Mouse (Mus musculus) lung, embryonic 14.5 days (tissue): ENCODE results near the gene Stpg1. TPM values are rescaled to one million over a fixed set of nuclear protein-coding genes. Genes with fewer than 3 reads are reported as not detected.

Experiments
- ATAC-seq: fragments of 200-750 bp; cut with Nextera tagmentation; 2 replicates; pipeline ENCODE4 v1.8.0; 2017; ENCODE audit warnings: mild to moderate bottlenecking, moderate TSS enrichment, moderate library complexity; ENCODE audit not compliant: insufficient read depth
- DNase-seq: peaks from one replicate; pipeline ENCODE4 v3.0.0-alpha.2; 2015
- H3K27ac ChIP-seq: fragments of 300-500 bp; sonication (generic); 2 replicates; pipeline ENCODE4 v1.5.1; 2014; ENCODE audit warnings: low read depth, mild to moderate bottlenecking, moderate library complexity
- H3K27me3 ChIP-seq: fragments of 300-500 bp; sonication (generic); 2 replicates; pipeline ENCODE4 v1.6.1; 2014; ENCODE audit warnings: low read length, control low read depth; ENCODE audit not compliant: insufficient read depth
- H3K36me3 ChIP-seq: fragments of 300-500 bp; sonication (generic); 2 replicates; pipeline ENCODE4 v1.6.1; 2014; ENCODE audit warnings: control low read depth; ENCODE audit not compliant: insufficient read depth
- H3K4me1 ChIP-seq: fragments of 300-500 bp; sonication (generic); 2 replicates; pipeline ENCODE4 v1.6.1; 2014; ENCODE audit warnings: antibody characterized with exemption, control low read depth; ENCODE audit not compliant: insufficient read depth
- H3K4me2 ChIP-seq: fragments of 300-500 bp; sonication (generic); 2 replicates; pipeline ENCODE4 v1.6.1; 2014; ENCODE audit warnings: mild to moderate bottlenecking
- H3K4me3 ChIP-seq: fragments of 300-500 bp; sonication (generic); 2 replicates; pipeline ENCODE4 v1.5.1; 2014; ENCODE audit warnings: low read depth, low read length
- H3K9ac ChIP-seq: fragments of 300-500 bp; sonication (generic); 2 replicates; pipeline ENCODE4 v1.6.1; 2014
- H3K9me3 ChIP-seq: fragments of 300-500 bp; sonication (generic); 2 replicates; pipeline ENCODE4 v1.6.1; 2016; ENCODE audit warnings: low read depth, low read length, control low read depth
- CTCF ChIP-seq: IDR thresholded peaks from 2 replicates; pipeline ENCODE4 v1.5.1; 2016; ENCODE audit warnings: antibody characterized with exemption, low read depth
- WGBS: fragments of 180-500 bp; shearing (Covaris S2); extraction: QIAGEN DNeasy Blood & Tissue Kit; methylation state at CpG from one replicate; pipeline ENCODE4 v1.1.7; 2014; 5-methylcytosine and 5-hydroxymethylcytosine counted together
- polyA plus RNA-seq: library from polyadenylated mRNA; unstranded; fragments of >200 nt; fragmentation: Nextera tagmentation; extraction: Ambion mirVana; gene quantifications from 2 replicates; pipeline ENCODE4 v1.2.1, GENCODE M21; 2014

Gene Stpg1
- polyA plus RNA-seq, 1 experiment from 2014 or later = 0.29 TPM

DNA sequence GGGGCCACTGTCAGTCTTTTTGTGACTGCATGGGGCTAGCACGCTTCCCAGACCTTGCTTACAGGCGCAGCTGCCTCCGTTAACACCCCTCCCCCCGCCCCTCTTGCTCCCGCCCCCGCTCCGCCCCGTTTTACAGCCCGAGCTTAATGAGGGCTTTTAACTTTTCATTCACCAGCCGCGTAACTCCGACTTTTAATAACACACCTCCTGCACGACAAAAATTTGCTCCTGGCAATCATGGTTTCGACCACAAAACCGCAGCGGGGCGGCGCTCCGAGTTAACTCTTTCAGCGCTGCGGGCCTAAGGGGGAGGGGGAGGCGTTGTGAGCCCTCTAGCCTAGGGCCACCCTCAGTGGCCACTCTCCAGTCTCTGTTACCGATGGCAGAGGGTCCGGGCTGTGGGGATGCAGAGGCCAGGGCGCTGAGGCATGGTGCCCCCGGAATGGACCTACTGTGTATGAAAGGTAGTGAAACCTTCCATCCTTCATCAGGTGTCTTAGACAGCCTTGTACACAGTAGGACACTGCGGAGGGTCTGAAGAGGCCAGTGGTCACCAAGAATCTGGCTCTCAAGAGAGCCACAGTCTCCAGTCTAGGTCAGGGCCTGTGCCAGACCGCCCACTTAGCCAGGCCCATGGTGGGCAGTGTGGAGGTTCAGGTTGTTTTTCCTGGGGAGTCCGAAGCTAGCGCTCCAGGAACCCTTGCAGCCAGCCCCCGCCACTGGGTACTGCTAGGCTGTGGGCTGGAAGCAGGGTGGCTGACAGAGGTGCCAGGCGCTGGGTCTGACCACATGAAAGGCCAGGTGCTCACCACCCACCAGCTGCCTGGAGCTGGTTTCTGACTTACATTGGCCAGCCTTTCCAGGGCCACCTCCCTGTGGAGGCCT is 75.8 kb downstream of the Stpg1 start:
- 11% methylated on average over 32 of the region's 32 CpGs for WGBS
- H3K27me3 ChIP-seq = peaks cover 54% of the 10 kb centered on the region
- H3K9ac ChIP-seq = peak overlapping the region; percentile 30
- H3K4me1 ChIP-seq = peaks cover 18% of the 10 kb centered on the region
- peak overlapping the region; percentile 59 for H3K4me2 ChIP-seq
- no peaks in the 10 kb centered on the region for H3K9me3 ChIP-seq
- H3K36me3 ChIP-seq = no peaks in the 10 kb centered on the region
- peak; percentile 69 for DNase-seq
- H3K4me3 ChIP-seq = peak overlapping the region; percentile 31
- peak overlapping the region; percentile 36; the same call in 1 of the 2 replicates for H3K27ac ChIP-seq
- TF ChIP-seq CTCF = no peak
- peak; percentile 32; the same call in 1 of the 2 replicates for ATAC-seq

DNA sequence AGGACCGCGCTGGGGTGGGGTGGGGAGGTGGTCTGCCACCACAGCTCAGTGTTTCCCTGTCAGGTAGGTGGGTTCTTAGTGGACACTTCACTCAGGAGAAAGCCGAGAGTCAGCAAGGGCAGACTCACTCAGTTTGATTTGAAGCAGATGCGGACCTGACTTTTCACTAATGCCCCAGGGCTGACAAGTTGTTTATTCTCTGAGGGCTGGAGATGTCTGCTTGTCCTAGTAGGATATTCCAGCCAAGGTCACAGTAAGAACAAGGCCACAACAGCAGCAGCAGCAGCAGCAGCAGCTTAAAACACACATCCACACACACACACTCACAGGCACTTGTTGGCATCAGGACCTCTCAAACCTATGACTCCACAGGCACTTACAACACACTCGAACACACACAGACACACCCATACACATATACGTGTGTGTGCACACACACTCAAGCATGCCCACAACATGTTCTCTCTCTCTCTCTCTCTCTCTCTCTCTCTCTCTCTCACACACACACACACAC is 76.5 kb downstream of the Stpg1 start:
- no peak for TF ChIP-seq CTCF
- Histone ChIP-seq H3K36me3 (no peaks in the 10 kb centered on the region), H3K4me2 (peak overlapping the region; percentile 20; the same call in 1 of the 2 replicates), H3K4me3 (0 out of 2 replicates have a peak overlapping the region, but pooled peaks have one; percentile 31), H3K4me1 (peaks cover 12% of the 10 kb centered on the region), H3K9ac (no peak overlapping the region), H3K27ac (peak overlapping the region; percentile 36; the same call in 1 of the 2 replicates), H3K9me3 (no peaks in the 10 kb centered on the region), H3K27me3 (peaks cover 54% of the 10 kb centered on the region)
- no peak for DNase-seq
- no peak for ATAC-seq
- 29% methylated on average over 6 of the region's 6 CpGs for WGBS

DNA sequence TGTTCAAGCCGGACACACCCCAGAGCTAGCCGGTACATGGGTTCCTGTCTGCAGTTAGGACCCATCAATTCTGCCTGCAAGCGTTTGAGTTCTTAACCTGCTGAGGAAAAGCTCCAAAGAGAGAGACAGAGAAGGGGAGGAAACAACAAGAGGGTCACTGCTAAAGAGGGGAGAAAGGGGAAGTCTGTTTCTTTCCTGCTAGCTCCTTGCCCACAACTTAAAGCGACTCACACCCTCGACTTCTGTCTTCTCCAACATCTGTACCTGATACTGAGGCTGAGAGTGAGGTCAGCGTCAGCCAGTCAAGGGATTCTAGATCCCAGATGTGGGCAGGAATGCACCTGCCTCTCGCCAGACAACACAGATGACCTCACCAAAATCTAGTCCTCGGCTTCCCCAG is 77.7 kb downstream of the Stpg1 start:
- WGBS = 24% methylated on average over 8 of the region's 8 CpGs
- DNase-seq = no peak
- H3K27me3 ChIP-seq = peaks cover 54% of the 10 kb centered on the region
- no peak overlapping the region for H3K4me3 ChIP-seq
- H3K9me3 ChIP-seq = no peaks in the 10 kb centered on the region
- peaks cover 12% of the 10 kb centered on the region for H3K4me1 ChIP-seq
- no peak overlapping the region for H3K27ac ChIP-seq
- TF ChIP-seq CTCF = no peak
- ATAC-seq = no peak
- no peak overlapping the region for H3K9ac ChIP-seq
- H3K4me2 ChIP-seq = peak overlapping the region; percentile 57
- no peaks in the 10 kb centered on the region for H3K36me3 ChIP-seq

DNA sequence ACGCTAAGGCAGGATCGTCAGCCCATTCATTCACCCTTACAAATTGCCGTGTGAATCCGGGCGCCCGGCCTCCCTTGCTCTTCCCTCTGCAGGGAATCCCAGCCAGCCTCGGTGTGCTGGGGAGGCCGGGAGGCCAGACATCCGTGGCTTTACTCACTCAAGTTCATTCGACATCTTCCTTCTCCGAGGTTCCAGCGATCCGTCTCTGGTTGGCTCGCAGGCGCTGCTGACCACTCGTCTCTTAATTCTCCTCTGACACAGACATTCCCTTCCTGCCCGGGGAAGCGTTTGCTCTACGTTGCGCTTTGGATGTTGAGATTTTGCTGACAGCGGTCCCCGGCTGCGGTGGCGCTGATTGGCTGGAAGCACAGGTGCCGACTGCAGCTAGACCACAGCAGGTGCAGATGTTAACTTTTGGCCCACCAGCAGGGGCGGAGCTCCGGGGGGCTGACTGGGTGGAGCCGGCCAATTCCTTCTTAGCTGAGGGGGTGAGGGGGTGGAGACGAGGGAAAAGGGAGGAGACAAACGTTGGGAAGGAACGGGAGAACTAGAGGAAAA is 78.7 kb downstream of the Stpg1 start, which contains the start of gene Grhl3:
Gene Grhl3 (minus strand): TSS at position 380 of the 558 bp plus-strand sequence.
- under 1% methylated on average over 31 of the region's 31 CpGs for WGBS
- Histone ChIP-seq H3K4me1 (peaks cover 12% of the 10 kb centered on the region), H3K9ac (peak within 1 kb of the TSS; percentile 3; the same call in 1 of the 2 replicates), H3K36me3 (no peaks in the 10 kb centered on the region), H3K27me3 (peaks cover 54% of the 10 kb centered on the region), H3K27ac (peak within 1 kb of the TSS; percentile 21; the same call in 1 of the 2 replicates), H3K9me3 (no peaks in the 10 kb centered on the region), H3K4me3 (peak within 1 kb of the TSS; percentile 29), H3K4me2 (peak within 1 kb of the TSS; percentile 57)
- ATAC-seq (0 out of 2 replicates have a peak, but pooled peaks have one; percentile 52), DNase-seq (peak; percentile 66)
- TF ChIP-seq CTCF = peak; percentile 53

DNA sequence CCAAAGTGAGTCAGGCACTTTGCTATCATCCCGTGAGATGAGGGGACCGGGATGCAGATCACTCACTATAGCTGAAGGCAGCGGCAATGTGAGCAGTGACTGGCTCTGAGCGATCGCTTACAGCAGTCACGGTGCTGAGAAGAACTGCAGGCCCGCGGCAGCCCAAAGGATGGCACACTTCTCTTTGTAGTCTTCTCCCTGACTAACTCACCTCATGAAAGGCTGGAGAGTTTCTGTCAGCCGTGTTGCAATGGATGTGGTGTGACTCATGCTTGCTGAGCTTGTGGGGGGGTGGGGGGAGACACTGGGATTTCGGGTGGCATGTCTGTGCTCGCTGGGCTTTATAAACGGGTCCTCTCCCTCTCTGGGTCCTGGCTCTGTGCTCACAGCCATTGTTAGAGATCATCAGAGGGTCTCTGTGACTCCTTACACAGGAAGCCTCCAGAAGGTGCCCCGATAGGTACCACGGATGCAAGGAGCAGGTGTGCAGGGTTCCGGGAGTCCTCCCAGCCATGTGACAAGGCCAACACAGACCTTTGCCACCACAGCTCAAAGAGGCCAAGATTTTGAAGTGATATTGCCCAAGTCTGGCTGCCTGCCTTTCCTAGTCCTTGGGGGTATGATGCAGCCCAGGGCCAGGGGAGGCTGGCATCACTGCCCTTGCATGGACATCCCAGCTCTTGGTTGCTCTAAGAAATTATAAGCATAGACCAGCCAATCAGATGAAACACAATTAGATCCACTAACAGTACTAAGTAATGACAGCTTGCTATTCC is 81.0 kb downstream of the Stpg1 start:
- H3K9ac ChIP-seq = no peak overlapping the region
- peaks cover 39% of the 10 kb centered on the region for H3K27me3 ChIP-seq
- DNase-seq (no peak), ATAC-seq (no peak)
- H3K9me3 ChIP-seq = no peaks in the 10 kb centered on the region
- no peaks in the 10 kb centered on the region for H3K36me3 ChIP-seq
- H3K4me3 ChIP-seq = no peak overlapping the region
- H3K4me2 ChIP-seq = no peak overlapping the region
- peaks cover 4% of the 10 kb centered on the region; the same call in 1 of the 2 replicates for H3K4me1 ChIP-seq
- H3K27ac ChIP-seq = no peak overlapping the region
- 61% methylated on average over 15 of the region's 15 CpGs for WGBS
- TF ChIP-seq CTCF = no peak

DNA sequence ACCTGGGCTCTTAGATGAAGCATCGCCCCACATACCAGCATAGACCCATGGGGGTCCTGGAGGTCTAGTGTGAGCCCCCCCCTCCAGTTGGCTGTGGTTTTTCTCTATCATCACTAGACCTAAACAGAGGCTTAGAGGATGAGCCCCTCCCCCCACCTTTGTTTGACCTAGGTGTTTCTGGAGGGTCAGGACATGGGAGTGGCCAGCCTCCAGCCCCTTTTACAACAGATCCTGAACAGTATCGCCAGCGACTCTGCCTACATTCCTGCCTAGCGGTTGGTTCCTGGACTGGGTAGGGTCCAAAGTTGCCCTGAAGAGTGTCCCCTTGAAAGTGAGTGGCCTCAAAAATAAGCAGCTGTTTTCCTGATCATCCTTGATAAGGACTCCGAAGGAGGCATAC is 83.9 kb downstream of the Stpg1 start:
- H3K36me3 ChIP-seq = no peaks in the 10 kb centered on the region
- H3K9ac ChIP-seq = no peak overlapping the region
- H3K4me2 ChIP-seq = no peak overlapping the region
- no peaks in the 10 kb centered on the region for H3K9me3 ChIP-seq
- H3K4me1 ChIP-seq = 0 out of 2 replicates have a peak, but pooled peaks cover 4% of the 10 kb centered on the region
- no peak for TF ChIP-seq CTCF
- DNase-seq = no peak
- H3K4me3 ChIP-seq = no peak overlapping the region
- no peak for ATAC-seq
- 79% methylated on average over 5 of the region's 5 CpGs for WGBS
- H3K27me3 ChIP-seq = peaks cover 11% of the 10 kb centered on the region
- H3K27ac ChIP-seq = no peak overlapping the region
